Comparison of ENCODE assay signal across 8 mouse cellular contexts in the genomic region with DNA sequence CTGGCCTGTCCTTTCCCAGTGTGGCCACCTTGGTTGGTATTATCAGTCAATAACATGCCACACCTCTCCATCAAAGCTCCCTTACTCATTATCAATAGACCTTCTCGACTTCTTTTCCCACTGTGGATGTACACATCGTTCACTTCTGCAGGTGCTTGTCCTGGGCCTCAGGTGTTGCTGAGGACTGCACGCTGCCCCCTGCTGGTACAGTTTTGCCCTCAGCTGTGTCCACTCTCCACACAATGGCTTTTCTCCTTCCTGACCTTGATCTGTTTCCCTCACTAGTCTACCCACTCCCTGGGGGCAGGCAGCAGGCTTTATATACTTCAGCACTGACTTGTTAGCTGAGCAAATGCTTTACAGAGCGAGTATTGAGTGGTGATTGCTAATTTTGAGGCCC. TPM values are rescaled to one million over a fixed set of nuclear protein-coding genes. Genes with fewer than 3 reads are reported as not detected.
DNase-seq lines count a peak whose midpoint lies in the region; ATAC-seq and TF ChIP-seq lines count a peak whose summit lies in the region.

No protein-coding gene starts in this region.

- WGBS in liver, embryonic 12.5 days (ENCODE audit: insufficient replicate concordance), result 27% methylated on average over 4 of the region's 4 CpGs
- WGBS in limb, embryonic 10.5 days, result 39% methylated on average over 4 of the region's 4 CpGs
- 35% methylated on average over 4 of the region's 4 CpGs for WGBS in stomach, postnatal 0 days

- H3K4me3 ChIP-seq in liver, embryonic 12.5 days, result no peak overlapping the region
- H3K4me3 ChIP-seq in limb, embryonic 10.5 days, result no peak overlapping the region
- no peak overlapping the region for H3K4me3 ChIP-seq in stomach, postnatal 0 days (ENCODE audit: low read depth, low read length)

- no peaks in the 10 kb centered on the region for H3K9me3 ChIP-seq in liver, embryonic 12.5 days (replicated peaks)
- no peaks in the 10 kb centered on the region for H3K9me3 ChIP-seq in limb, embryonic 10.5 days (replicated peaks)
- no peaks in the 10 kb centered on the region for H3K9me3 ChIP-seq in stomach, postnatal 0 days (ENCODE audit: control insufficient read depth, low read length)

- H3K4me2 ChIP-seq in liver, embryonic 12.5 days, result no peak overlapping the region
- H3K4me2 ChIP-seq in stomach, postnatal 0 days (replicated peaks; ENCODE audit: low read depth), result no peak overlapping the region

- no peak overlapping the region for H3K27ac ChIP-seq in liver, embryonic 12.5 days
- H3K27ac ChIP-seq in limb, embryonic 10.5 days, result no peak overlapping the region
- no peak overlapping the region for H3K27ac ChIP-seq in stomach, postnatal 0 days (replicated peaks)

- H3K4me1 ChIP-seq in liver, embryonic 12.5 days, result no peaks in the 10 kb centered on the region
- H3K4me1 ChIP-seq in limb, embryonic 10.5 days, result no peaks in the 10 kb centered on the region
- H3K4me1 ChIP-seq in stomach, postnatal 0 days (replicated peaks; ENCODE audit: control insufficient read depth, insufficient read depth), result no peaks in the 10 kb centered on the region

- TF ChIP-seq EP300 in stomach, postnatal 0 days (optimal IDR thresholded peaks at IDR 0.05), result no peak

- TF ChIP-seq CTCF in stomach, postnatal 0 days (IDR thresholded peaks at IDR 0.05; ENCODE audit: low read depth), result peak; percentile 71

- DNase-seq in CD4-positive, CD25-positive, alpha-beta regulatory T cell, adult 2 months (ENCODE audit: low read depth, low spot score), result peak; percentile 81
- peak; percentile 27 for DNase-seq in liver
- DNase-seq in limb, embryonic 10.5 days (ENCODE audit: low spot score), result peak; percentile 43
- peak; percentile 60 for DNase-seq in stomach, postnatal 0 days (ENCODE audit: low spot score)
- DNase-seq in right cerebral cortex, postnatal 25 days, result no peak
- no peak for DNase-seq in left cerebral cortex, adult 9 months (ENCODE audit: low spot score in 2 of 2)

- H3K36me3 ChIP-seq in liver, embryonic 12.5 days, result no peaks in the 10 kb centered on the region
- H3K36me3 ChIP-seq in limb, embryonic 10.5 days, result no peaks in the 10 kb centered on the region
- H3K36me3 ChIP-seq in stomach, postnatal 0 days (ENCODE audit: control insufficient read depth, insufficient read depth, low read length), result no peaks in the 10 kb centered on the region

- ATAC-seq in CD4-positive, CD25-positive, alpha-beta regulatory T cell, adult 4 months, result no peak
- no peak for ATAC-seq in liver, embryonic 12.5 days
- ATAC-seq in stomach, postnatal 0 days (ENCODE audit: low FRiP score, low TSS enrichment), result no peak

- H3K9ac ChIP-seq in liver, embryonic 12.5 days, result no peak overlapping the region
- no peak overlapping the region for H3K9ac ChIP-seq in stomach, postnatal 0 days (ENCODE audit: low read length)

- H3K27me3 ChIP-seq in liver, embryonic 12.5 days (replicated peaks), result peaks cover 4% of the 10 kb centered on the region
- H3K27me3 ChIP-seq in limb, embryonic 10.5 days (ENCODE audit: low read depth, poor library complexity, severe bottlenecking), result no peaks in the 10 kb centered on the region
- H3K27me3 ChIP-seq in stomach, postnatal 0 days (ENCODE audit: control insufficient read depth, insufficient read depth, low read length), result no peaks in the 10 kb centered on the region

RNA-seq across cellular contexts. Expression of gene H2-Aa, which starts 1.8 kb away (rescaled TPM):
- 100 to 1,000 TPM in 1 of 2 experiments, 10 to 100 TPM in 1; 11.3 to 101 TPM for polyA plus RNA-seq in CD4-positive, CD25-positive, alpha-beta regulatory T cell, adult 4 months (2017; shearing (Covaris generic))
- 0.11 TPM in 1 of 2 replicates, not detected in the other for polyA plus RNA-seq in liver, embryonic 12.5 days (2016; fragmentation: Nextera tagmentation; extraction: Ambion mirVana)
- not detected in 2 replicates for polyA plus RNA-seq in limb, embryonic 10.5 days (2016; fragmentation: Nextera tagmentation; extraction: Ambion mirVana)
- 6.8 and 8.2 TPM in 2 replicates for polyA plus RNA-seq in stomach, postnatal 0 days (2015; fragmentation: Nextera tagmentation; extraction: Ambion mirVana)

RNA-seq across cellular contexts. Expression of gene H2-Eb1, which starts 19.8 kb away (rescaled TPM):
- 10 to 100 TPM; 12.7 to 77.2 TPM for polyA plus RNA-seq in CD4-positive, CD25-positive, alpha-beta regulatory T cell, adult 4 months (2017; shearing (Covaris generic))
- 0.15 and 0.37 TPM in 2 replicates for polyA plus RNA-seq in liver, embryonic 12.5 days (2016; fragmentation: Nextera tagmentation; extraction: Ambion mirVana)
- 0.80 and 0.83 TPM in 2 replicates for polyA plus RNA-seq in limb, embryonic 10.5 days (2016; fragmentation: Nextera tagmentation; extraction: Ambion mirVana)
- 5.6 and 6.7 TPM in 2 replicates for polyA plus RNA-seq in stomach, postnatal 0 days (2015; fragmentation: Nextera tagmentation; extraction: Ambion mirVana)

RNA-seq across cellular contexts. Expression of gene H2-Ab1, which starts 28.4 kb away (rescaled TPM):
- 10 to 100 TPM in 1 of 2 experiments, 1 to 10 TPM in 1; 8.9 to 77.0 TPM for polyA plus RNA-seq in CD4-positive, CD25-positive, alpha-beta regulatory T cell, adult 4 months (2017; shearing (Covaris generic))
- polyA plus RNA-seq in liver, embryonic 12.5 days (2016; fragmentation: Nextera tagmentation; extraction: Ambion mirVana), result 2.9 and 3.1 TPM in 2 replicates
- polyA plus RNA-seq in limb, embryonic 10.5 days (2016; fragmentation: Nextera tagmentation; extraction: Ambion mirVana), result 6.7 and 9.9 TPM in 2 replicates
- 19.3 and 20.1 TPM in 2 replicates for polyA plus RNA-seq in stomach, postnatal 0 days (2015; fragmentation: Nextera tagmentation; extraction: Ambion mirVana)

RNA-seq across cellular contexts. Expression of gene H2-Eb2, which starts 39.6 kb away (rescaled TPM):
- polyA plus RNA-seq in CD4-positive, CD25-positive, alpha-beta regulatory T cell, adult 4 months (2017; shearing (Covaris generic)), result under 1 TPM in 1 of 2 experiments, not detected in 1; 0.18 TPM
- polyA plus RNA-seq in liver, embryonic 12.5 days (2016; fragmentation: Nextera tagmentation; extraction: Ambion mirVana), result not detected in 2 replicates
- polyA plus RNA-seq in limb, embryonic 10.5 days (2016; fragmentation: Nextera tagmentation; extraction: Ambion mirVana), result not detected in 2 replicates
- polyA plus RNA-seq in stomach, postnatal 0 days (2015; fragmentation: Nextera tagmentation; extraction: Ambion mirVana), result not detected in 2 replicates

RNA-seq across cellular contexts. Expression of gene H2-Ob, which starts 47.1 kb away (rescaled TPM):
- polyA plus RNA-seq in CD4-positive, CD25-positive, alpha-beta regulatory T cell, adult 4 months (2017; shearing (Covaris generic)), result 100 to 1,000 TPM in 1 of 2 experiments, 10 to 100 TPM in 1; 81.1 to 105 TPM
- polyA plus RNA-seq in liver, embryonic 12.5 days (2016; fragmentation: Nextera tagmentation; extraction: Ambion mirVana), result 0.05 and 0.19 TPM in 2 replicates
- polyA plus RNA-seq in limb, embryonic 10.5 days (2016; fragmentation: Nextera tagmentation; extraction: Ambion mirVana), result not detected in 2 replicates
- polyA plus RNA-seq in stomach, postnatal 0 days (2015; fragmentation: Nextera tagmentation; extraction: Ambion mirVana), result 0.13 and 0.16 TPM in 2 replicates

Comparison
In these comparisons a context has a peak if more than half of its experiments do, and no peak if none do; other contexts are left out.
1. DNase-seq: peak in CD4-positive, CD25-positive, alpha-beta regulatory T cell, adult 2 months (single experiment), liver (single experiment), limb, embryonic 10.5 days (single experiment) and stomach, postnatal 0 days (single experiment); none in right cerebral cortex, postnatal 25 days (single experiment) and left cerebral cortex, adult 9 months (0 of 2).